Mouse (Mus musculus) thymus, postnatal 4 days (tissue): ENCODE results near the gene Trf.
"Not testable (repeated sequence)": the region's sequence is repeated elsewhere in the genome, so short reads cannot be mapped to it uniquely, and the experiment has no call there.

Experiments used
- DNase-seq: peaks from one replicate; pipeline ENCODE4 v3.0.0; 2021

Gene Trf

GRCm38 (mm10) chr9:103214281-103214680, 16.0 kb downstream of the Trf start:
- DNase-seq: no peak

- DNase-seq: no peak
Measured at GRCm38 (mm10) chr9:103213631-103214030, 16.6 kb downstream of the Trf start.

- DNase-seq: no peak
Measured at GRCm38 (mm10) chr9:103212654-103213420, 17.4 kb downstream of the Trf start.

- DNase-seq: no peak
Measured at GRCm38 (mm10) chr9:103208802-103209423, 21.3 kb downstream of the Trf start.

DNA sequence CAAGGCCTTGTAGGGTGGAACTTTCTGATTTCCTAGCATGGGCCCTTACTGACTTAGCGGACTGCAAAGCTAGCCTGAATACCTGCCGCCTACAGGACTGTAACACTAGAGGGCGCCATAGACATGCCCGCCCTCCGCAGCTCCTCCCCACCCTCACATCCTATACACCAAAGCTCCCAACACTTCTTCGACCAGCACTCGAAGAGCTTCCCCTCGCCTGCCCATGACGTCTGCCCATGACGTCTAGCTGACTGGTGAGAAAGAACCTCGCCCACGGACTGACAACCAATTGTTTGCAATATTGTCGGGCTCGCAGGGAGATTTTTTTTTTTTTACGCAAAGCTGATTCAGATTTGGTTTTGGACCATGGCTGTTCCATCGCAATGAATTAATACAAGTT, 22.4 kb downstream of the Trf start:
- peak; percentile 76 for DNase-seq

DNA sequence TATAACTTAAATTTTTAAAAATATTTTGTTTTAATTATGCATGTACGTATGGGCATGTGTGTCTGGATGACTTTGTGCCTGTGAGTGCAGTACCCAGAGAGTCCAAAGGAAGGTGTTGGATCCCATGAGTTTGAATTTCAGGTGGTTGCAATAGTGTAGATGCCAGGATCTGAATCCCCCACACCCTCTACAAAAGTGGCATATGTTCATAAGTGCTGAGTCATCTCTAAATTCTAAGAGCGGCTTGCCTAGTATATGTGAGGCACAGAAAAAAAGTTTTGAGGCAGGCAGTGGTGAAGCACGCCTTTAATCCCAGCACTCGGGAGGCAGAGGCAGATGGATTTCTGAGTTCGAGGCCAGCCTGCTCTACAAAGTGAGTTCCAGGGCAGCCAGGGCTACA, 24.5 kb downstream of the Trf start:
- no peak for DNase-seq

GRCm38 (mm10) chr9:103201561-103202260, 28.5 kb downstream of the Trf start, which contains the start of gene Srprb:
Gene Srprb, minus strand, starts transcription at chr9:103202137.
- peak; percentile 97 for DNase-seq

DNA sequence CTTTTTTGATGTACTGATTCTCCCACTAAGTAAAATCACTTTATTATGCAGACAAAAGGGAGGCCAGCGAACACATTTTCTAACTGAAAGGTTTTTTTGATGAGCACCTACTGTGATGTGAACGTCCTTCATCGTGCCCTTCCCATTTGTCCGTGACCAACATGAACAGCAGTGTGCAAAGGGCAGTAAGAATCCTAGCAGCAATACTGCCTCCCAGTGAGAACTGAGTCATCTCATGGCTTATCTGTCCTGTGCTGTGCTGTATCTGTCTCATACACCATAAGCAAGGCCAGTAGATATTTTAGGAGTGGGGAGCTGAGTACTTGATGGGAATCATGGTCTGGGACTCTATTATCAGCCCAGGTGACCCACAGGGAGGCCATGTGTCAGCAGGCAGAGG, 41.8 kb downstream of the Trf start:
- DNase-seq: no peak

DNA sequence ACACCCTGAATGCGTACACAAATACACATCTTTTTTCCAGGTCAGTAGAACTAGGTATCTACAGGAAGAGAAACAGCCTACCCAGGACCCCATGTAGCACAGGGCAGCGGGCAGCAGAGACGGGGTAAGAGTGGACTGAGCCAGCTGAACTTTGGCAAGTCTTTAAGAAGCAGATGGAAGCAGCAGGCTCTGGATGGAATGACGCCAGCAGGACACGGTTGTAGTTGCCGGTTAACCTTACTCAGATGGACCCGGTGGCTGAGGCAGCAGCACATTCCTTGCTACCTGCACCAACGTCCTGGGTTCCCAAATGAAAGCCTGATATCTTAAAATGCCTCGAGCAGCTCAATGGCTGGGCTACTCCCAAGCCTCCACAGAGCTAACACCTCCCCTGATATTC, 43.5 kb downstream of the Trf start:
- no peak for DNase-seq

DNA sequence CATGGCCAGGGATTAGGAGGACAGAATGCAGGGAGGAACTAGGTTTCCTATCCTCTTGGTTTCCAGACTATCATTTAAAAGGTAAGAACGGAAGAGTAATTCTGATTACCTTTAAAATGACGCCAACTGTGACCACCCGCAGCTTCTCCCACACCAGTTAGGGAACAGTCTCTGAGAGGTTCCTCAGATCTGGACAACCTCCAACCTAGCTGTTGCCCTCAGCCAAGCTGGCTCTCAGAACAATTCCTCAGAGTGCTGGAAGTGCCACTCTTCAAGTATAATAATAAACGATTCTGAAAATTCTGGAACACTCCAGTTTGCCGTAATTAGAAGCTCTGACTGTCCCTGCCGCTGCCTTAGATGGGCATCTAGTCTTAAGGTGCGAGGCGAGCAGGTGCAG, 44.3 kb downstream of the Trf start:
- no peak for DNase-seq

DNA sequence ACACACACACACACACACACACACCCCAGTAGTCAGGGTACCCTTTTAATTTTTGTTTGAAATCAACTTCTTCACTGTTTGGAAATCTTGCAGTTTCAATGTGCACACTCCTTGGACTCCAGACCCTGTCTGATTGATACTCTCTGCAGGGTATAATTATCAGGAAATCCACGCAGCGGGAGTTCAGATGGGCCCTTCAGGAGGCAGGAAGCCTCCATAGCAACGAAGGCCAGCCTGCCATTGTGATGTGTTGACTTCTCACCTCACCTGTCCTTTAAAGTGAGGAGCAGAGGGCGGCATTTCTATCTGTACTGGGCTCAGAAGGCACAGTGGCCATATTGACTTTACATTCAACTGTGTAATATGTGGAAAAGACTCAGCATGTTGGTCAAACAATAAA, 45.4 kb downstream of the Trf start:
- DNase-seq: no peak

- DNase-seq: no peak
Measured at GRCm38 (mm10) chr9:103181886-103182285, 48.4 kb downstream of the Trf start.

DNA sequence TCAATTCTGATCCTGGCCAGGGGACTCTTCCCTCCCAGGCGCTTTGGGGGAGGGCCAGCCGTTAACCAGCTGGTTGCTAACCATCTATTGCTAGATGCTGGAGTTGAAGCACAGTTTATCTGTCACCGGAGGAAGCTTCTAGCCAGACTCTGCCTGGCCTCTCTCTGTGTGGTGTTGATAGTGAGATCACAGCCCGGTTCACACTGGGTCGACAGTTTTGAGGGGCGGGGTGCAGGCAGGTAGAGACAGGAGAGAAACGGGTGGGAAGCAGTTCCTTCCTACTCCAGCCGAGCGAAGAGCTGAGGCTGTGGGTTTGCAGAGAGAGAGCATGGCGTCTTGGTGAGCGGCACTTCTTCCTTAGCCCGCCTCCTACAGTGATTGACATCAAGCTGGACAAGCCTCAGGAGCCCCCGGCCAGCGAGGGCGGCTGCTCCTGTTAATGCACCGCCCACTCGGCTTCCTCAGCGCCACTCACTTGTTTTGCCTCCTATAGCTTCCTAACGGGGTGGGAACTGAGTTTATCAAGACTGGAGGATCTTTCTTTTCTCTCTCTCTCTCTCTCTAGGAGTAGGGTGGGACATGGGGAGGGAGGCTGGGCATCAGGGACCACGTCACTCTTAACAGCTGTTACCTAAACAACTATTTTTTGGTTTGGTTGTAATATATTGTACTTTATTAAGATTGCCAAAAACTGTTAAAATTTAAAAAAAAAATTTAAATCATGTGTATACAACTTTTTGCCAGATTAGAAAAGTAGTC, 49.3 kb downstream of the Trf start:
- peak; percentile 68 for DNase-seq

- DNase-seq: no peak
Measured at GRCm38 (mm10) chr9:103180303-103180702, 49.9 kb downstream of the Trf start.

DNA sequence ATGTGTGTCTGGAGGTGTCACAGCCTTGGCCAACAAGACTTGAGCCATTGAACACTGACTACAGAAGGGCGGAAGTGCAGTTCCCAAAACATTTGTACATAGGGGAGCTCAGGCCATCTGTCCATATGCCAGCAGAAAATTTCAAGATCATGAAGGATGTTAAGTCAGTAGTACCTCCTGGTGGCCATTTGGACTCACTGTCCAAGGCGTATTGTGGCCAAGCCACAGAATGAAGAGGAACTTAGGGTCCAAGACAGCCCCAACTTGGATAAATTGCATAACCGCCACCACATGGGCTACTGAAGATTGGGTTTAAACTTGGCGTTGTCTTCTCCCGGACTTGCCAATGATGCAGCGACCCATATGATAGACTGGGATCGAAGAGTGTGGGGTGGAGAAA, 54.6 kb downstream of the Trf start:
- DNase-seq: no peak

DNA sequence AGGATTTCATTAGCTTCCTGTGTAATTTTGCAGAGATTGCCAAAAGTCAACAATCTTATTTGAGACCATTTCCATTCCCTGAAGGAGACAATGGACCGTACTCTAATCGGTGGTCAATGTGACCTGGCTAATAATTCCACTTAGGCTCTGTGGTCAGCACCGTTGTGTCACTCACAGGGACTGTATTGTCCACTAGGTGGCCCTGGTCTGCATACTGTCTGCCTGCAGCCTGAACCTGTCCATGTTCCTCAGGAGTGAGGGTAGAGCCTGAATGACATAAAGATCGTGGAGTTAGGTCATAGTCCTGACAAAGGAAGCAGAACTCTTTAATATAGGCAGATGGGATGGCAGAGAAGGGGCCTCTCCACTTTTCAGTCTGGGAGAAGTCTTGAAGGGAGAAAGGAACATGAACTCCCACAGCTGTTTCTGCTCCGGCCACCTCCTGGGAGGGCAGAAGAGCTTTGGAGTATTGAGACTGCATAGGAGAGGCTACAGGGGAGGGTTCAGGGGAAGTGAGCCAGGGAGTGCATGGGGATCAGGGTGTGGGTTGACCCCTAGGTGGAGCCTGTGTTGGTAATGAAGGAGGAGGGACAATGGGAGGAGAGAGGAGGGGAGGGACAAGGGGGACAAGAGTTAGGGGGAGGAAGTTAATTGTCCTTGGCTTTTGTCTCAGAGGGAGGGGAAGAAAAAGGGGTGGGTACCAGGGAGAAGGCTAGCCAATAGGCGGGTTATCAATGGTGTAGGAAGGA, 55.3 kb downstream of the Trf start:
- DNase-seq: peak; percentile 15

DNA sequence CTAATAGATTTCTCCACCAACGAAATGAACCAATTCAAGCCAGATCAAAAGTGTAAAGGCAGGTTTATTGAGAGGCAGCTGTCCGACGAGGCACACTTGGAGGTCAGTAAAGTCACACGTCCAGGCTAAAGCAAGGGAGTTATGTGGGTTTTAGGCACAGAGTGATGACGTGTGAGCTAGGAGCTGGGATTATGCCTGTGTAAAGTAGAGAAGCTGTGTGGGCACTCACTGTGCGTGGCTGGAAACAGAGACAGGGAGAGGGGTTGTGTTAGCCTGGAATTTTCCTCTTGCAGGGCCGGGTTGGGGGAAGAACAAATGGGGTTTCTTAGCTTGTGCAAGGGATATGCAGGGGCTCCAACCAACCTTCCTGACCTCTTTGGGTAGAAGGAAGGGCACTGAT, 61.5 kb downstream of the Trf start:
- no peak for DNase-seq

DNA sequence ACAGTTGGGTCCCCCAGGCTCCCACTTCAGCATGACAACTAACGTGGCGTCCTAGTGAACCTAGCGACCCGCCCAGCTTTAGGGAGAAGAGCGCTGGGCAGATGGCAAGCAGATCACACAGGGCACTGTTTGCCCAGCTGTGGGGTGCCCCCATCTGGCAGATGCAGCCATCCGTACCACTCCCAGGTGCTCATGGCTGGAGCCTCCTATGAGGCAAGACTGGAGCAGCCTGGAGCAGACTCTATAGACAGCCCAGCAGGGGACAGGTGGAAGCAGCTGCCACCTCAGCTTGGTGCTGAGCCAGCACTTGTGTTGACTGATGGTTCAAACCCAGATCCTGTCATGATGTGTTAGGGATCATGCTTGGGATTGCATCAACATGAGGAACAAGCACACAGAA, 62.2 kb downstream of the Trf start:
- DNase-seq: no peak

- DNase-seq: no peak
Measured at GRCm38 (mm10) chr9:103163806-103164205, 66.4 kb downstream of the Trf start.

DNA sequence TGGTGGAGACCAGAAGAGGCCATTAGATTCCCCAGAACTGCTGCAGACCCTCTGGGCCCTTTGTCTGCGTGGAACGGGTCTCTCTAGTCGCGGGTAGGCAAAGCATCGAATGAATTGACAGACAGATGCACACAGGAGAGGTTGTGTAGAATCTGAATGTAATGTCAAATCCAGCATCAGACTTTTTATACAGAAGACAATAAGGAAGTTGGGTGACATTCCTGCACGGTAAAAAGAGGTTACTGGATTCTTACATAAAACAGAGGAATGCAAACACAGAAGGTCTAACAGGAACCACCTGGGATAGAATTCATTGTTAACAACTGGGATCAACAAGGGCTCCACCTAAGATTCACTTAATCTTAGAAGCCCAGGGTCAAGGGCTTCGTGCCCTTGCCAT, 75.1 kb downstream of the Trf start:
- DNase-seq: not testable (repeated sequence)

- DNase-seq: no peak
Measured at GRCm38 (mm10) chr9:103154568-103154967, 75.7 kb downstream of the Trf start.
